Mouse (Mus musculus) CH12.LX (cell line): ENCODE results near the gene Ush2a.

Experiments used
- CHD2 ChIP-seq: IDR thresholded peaks from 2 replicates; pipeline ENCODE4 v1.6.1; 2011; ENCODE audit warnings: low read length, improper control_type of control experiment
- CTCF ChIP-seq, 2 experiments: IDR thresholded peaks in 1 of 2; conservative IDR thresholded peaks in 1 of 2; 2 replicates each; pipeline ENCODE4 v1.5.1; 2011 to 2012; ENCODE audit warnings: low read depth in 2 of 2, low read length in 2 of 2, improper control_type of control experiment in 1 of 2, inconsistent platforms in 1 of 2, mild to moderate bottlenecking in 1 of 2, moderate library complexity in 1 of 2
- MAX ChIP-seq: IDR thresholded peaks from 2 replicates; pipeline ENCODE4 v1.6.1; 2011; ENCODE audit warnings: low read length, improper control_type of control experiment
- MEF2A ChIP-seq: IDR thresholded peaks from 2 replicates; pipeline ENCODE4 v1.6.1; 2014; ENCODE audit warnings: low read depth, mild to moderate bottlenecking, inconsistent platforms, low read length, improper control_type of control experiment, borderline replicate concordance
- NELFE ChIP-seq: IDR thresholded peaks from 2 replicates; pipeline ENCODE4 v1.6.1; 2011; ENCODE audit warnings: low read depth, low read length, improper control_type of control experiment
- PAX5 ChIP-seq: IDR thresholded peaks from 2 replicates; pipeline ENCODE4 v1.6.1; 2012; ENCODE audit warnings: low read length, inconsistent platforms, mixed read lengths
- POLR2A ChIP-seq: IDR thresholded peaks from 2 replicates; pipeline ENCODE4 v1.6.1; 2011; ENCODE audit warnings: low read depth, mild to moderate bottlenecking, improper control_type of control experiment, low read length
- SIN3A ChIP-seq: IDR thresholded peaks from 2 replicates; pipeline ENCODE4 v1.6.1; 2012; ENCODE audit warnings: low read length, improper control_type of control experiment, inconsistent platforms
- SMC3 ChIP-seq: IDR thresholded peaks from 2 replicates; pipeline ENCODE4 v1.6.1; 2011; ENCODE audit warnings: low read depth, low read length, improper control_type of control experiment
- UBTF ChIP-seq: IDR thresholded peaks from 2 replicates; pipeline ENCODE4 v1.6.1; 2012; ENCODE audit warnings: low read depth, mild to moderate bottlenecking, inconsistent platforms, low read length, improper control_type of control experiment, moderate library complexity
- USF2 ChIP-seq: conservative IDR thresholded peaks from 2 replicates; pipeline ENCODE4 v1.6.1; 2011; ENCODE audit warnings: low read depth, low read length, improper control_type of control experiment

GRCm38 (mm10) chr1:188599134-188599533 lies 337.3 kb downstream of the Ush2a start:
- TF ChIP-seq POLR2A: no peak
- no peak for TF ChIP-seq CTCF (conservative IDR thresholded peaks at IDR 0.05 in 1 of 2, IDR thresholded peaks at IDR 0.05 in 1 of 2; ENCODE audit: low read depth in 2 of 2, low read length in 2 of 2)
- no peak for TF ChIP-seq MEF2A
- TF ChIP-seq UBTF: no peak
- no peak for TF ChIP-seq SIN3A
- no peak for TF ChIP-seq MAX
- TF ChIP-seq NELFE: no peak
- TF ChIP-seq USF2: no peak
- TF ChIP-seq SMC3: no peak
- no peak for TF ChIP-seq CHD2
- TF ChIP-seq PAX5: no peak
